Mouse (Mus musculus) liver (tissue): ENCODE results near the gene Lgals4.

ENCODE experiments used
- DNase-seq: peaks from one replicate; pipeline ENCODE4 v3.0.0-alpha.2; 2020; ENCODE audit warnings: mixed read lengths

The Lgals4 gene

DNA sequence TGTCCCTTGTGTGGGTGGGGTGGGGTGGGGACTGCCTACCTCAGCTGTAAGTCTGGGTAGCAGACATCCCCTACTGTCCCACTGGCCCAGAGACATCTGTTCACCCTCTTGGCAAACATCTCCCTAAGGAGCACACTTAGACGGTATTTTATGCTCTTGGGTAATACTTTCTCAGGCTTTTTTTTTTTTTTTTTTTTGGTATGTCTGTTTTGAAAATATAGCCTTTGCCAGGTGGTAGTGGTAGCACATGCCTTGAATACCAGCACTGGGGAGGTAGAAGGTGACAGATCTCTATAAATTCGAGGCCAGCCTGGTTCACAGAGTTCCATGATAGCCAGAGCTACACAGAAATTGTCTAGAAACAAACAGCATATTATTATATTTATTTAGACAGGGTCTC lies 9.7 kb upstream of the Lgals4 start:
- DNase-seq, result no peak

DNA sequence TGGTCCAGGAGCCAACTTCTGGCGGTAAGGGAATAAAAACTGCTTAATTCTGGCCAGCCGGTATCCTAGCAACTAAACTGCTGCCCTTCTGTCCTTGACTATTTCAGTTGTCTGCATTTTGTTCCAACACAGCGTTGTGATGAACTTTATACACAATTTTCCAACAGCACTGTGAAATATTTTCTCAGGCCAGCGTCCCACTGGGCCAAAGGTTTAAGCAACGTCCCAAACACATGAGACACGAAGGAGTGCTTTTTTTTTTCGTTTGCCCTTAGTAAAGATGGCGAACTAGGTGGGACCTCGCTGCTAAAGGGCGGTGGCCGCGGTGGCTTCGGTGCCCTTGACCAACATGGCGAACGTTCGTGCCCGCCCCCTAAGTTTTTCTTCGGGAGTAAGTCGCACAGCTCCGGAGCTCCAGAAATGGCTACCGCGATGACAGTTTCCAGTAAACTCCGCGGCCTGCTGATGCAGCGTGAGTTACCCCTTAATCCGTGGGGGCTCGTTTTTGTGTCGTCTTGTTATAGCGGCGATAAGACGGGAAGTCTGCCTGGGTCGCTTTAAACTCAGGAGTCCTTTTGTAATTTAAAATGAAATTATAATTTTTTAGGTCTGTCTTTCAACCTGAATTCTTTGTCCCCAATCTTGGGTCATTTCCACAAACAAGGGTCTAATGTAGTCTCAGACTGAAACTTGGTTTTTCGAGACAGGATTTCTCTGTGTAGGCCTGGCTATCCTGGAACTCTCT lies 8.5 kb upstream of the Lgals4 start, which contains the start of gene Ech1:
Gene Ech1 (plus strand): TSS at position 277 of the 745 bp plus-strand sequence.
- peak; percentile 93 for DNase-seq

DNA sequence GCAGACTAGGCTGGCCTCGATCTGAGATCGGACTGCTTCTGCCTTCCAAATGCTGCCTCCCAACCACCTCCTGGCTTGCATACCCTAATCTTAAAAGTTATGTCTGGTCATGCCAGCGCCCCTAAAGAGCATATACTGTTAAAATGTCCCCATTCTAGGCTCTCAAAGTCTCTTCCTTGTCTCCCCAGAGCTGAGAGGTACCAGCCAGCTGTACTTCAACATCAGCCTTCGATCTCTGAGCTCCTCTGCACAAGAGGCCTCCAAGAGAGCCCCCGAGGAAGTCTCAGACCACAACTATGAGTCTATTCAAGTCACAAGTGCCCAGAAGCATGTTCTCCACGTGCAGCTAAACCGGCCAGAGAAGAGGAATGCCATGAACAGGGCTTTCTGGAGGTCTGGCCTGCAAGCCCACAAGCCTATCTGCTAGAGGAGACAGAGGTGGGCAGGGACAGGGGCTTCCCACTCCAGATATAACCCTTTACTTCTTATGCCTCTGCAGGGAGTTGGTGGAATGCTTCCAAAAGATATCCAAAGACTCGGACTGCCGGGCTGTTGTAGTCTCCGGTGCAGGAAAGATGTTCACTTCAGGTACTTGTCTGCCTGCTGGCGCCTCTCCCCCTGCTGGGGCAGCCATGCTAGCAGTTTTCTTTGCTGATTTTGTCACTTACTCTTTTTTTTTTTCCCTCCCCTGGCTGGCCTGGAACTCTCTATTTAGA lies 7.8 kb upstream of the Lgals4 start:
- DNase-seq, result no peak

DNA sequence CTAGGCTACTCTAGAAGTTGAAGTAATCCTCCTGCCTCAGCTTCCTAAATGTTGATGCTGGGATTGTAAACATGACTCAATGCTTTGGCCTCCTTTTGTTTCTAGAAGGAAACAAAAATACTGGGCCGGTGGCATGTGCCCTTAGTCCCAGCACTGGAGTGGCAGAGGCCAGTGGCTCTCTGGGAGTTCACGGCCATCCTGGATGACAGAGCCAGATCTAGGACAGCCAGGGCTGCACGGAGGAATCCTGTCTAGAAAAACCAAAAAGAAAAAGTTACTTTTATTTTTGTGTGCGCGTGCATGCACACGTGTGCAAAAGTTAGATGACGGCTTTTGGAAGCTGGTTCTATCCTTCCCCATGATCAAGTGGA lies 7.3 kb upstream of the Lgals4 start:
- no peak for DNase-seq

DNA sequence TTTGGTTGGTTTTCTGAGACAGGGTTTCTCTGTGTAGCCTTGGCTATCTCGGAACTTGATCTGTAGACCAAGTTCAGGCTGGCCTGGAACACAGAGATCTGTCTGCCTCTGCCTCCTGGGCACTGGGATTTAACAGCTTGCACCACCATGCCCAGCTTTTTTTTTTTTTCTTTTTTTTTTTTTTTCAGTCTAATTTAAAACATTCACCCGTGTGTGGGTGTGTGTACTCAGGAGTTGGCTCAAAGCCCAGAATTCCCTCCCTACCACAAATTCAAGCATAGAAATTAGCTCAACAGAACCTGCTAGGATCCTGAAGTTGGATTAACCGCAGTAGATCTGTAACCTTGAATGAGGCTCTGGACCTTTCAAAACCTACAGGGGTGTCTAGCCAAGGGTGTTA lies 6.3 kb upstream of the Lgals4 start:
- DNase-seq, result no peak

DNA sequence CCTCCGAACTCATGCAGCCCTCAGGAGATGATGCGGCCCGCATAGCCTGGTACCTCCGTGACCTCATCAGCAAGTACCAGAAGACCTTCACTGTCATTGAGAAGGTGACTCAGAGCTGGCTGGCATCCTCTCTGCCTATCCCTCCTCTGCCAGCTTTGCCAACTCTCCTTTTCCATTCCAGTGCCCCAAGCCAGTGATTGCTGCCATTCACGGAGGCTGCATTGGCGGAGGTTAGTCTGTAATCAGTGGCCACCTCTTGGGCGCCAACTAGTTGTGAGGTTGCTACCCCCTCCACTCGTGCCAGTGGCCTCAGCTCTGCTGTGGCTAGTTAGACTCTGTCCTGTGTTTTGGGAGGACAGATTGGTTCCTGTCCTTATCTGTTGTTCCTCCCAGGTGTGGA lies 3.8 kb upstream of the Lgals4 start:
- no peak for DNase-seq

DNA sequence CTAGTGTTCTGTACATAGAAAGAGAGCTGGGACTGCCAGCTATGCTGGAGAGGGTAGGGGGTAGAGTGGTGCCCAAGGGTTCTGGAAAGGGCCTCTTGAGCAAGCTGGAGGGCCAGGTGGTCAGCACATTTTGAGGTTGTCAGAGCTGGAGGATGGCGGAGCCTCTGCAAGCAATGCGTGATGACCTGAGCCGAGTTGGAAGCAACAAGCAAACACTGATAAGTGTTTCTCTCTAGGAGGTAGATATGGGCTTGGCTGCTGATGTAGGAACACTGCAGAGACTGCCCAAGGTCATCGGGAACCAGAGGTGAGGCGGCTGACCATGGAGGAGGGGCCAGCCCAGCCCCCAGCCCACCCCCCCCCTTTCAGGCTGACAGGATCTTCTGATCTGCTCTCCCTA lies 2.7 kb upstream of the Lgals4 start:
- DNase-seq, result no peak

DNA sequence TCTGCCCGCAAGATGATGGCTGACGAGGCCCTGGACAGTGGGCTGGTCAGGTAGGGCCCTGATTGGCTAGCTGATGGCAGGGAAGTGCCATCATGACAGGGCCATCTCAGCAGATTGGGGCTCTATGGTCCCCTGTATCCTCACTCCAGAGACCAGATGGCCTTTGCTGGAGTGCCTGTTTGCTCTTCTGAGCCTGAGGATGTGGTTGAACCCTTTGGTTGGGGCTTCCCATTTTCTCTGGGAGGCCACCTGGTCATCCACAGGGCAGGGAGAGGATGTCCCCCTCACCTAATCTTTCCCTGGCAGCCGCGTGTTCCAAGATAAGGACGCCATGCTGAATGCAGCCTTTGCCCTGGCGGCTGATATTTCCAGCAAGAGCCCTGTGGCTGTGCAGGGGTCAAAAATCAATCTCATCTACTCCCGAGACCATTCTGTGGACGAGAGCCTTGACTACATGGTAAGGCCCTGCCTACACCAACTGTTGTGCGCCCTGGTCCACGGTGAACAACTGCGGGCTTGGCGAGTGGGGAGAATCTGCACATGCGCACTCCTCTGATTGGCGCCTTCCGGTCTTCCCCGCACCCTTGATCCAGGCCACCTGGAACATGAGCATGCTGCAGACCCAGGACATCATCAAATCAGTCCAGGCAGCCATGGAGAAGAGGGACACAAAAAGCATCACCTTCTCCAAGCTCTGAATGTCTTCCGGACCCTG lies 2.1 kb upstream of the Lgals4 start:
- peak; percentile 49 for DNase-seq

DNA sequence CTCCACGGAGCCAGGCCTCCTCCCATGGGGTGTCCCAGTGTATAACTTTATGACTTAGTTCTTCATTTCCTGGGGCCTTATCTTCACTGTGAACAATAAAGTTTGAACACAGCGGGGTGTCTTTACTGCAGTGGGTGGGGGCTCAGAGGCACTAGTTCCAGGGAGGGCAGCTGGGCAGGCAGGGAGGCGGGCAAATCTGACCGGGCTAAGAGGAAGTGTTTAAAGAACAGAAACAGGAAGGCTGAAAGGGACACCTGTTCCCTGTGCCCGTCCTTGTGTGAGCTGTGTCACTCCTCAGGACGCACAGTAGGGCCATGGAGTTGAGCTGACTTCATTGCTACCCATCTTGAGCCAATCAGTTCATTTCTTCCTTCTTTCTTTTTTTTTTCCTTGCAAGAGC lies 1.5 kb upstream of the Lgals4 start:
- no peak for DNase-seq

DNA sequence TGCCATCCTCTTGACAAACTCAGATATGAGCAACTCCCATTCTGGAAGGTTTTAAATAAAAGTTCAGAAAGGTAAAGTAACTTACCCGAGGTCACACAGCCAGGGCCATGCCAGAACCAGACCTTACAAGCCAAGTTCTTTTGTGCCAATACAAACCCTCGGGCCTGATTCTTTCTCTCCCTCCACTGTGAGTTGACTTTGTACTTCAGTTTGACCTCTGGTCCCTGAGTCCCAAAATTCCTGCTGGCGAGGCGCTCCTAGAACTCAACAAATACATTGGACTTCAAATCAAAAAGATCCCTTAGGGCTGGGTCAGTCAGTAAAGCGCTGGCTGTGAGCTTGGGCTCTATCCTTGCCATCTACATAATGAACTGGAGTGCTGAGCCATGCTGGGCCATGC lies 3.3 kb downstream of the Lgals4 start:
- DNase-seq, result no peak

DNA sequence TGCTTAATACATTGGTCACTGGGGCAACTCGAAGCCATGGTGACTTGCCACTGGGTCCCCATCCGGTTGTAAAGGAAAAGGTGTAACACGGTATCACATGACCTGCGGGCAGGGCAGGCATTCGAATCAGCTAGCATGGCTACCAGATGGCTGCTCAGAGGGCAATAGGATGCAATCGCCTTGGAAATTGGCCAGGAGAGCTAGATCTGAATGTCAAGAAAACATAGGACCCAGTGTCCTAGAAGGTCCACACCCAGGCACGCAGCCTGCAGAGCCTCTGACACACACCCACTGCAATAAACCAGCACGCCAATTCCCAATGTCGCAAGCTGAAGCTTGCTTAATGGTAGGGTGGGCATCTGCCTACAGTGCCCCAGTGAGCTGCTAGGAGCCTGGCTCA lies 4.7 kb downstream of the Lgals4 start:
- DNase-seq, result no peak

DNA sequence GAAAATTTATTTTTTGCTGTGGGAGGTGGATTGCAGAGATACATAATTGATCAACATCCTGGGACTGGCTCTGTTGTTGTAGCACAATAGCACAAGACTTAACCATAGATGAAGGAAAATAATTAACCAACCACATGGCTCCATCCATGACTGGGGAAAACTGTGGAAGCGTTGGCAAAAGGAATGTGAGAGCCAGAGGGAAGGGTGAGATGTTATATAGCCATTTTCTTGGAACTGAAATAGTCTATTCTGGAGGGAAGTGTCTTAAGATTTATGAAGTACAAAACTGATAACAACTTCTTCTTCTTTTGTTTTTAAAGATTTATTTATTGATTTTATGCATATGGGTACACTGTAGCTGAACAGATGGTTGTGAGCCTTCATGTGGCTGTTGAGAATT lies 13.6 kb downstream of the Lgals4 start:
- no peak for DNase-seq

DNA sequence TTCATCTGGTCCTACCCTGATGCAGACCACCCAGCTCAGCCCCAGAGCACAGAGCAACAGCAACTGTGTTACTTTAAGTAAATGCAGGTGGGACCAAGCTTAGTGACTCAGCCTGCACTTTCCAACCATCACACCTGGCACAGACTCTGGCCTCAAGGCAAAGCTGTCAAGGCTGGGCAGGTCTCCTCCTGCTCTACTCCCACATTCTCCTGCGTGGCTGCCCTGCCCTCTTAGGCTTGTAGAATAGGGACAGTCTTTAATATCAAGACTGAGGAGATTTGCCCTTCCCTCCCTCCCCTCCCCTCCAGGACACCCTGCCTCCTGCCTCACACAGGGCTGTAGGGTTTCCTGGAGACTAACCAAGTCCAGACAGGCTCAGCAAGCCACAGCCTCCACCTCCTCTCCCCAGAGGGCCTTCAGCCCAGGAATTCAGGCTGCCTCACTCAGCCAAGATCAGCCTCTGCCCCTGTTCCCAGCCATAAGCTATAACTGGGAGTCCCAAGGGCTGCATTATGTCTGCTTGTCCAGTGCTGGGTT lies 16.1 kb downstream of the Lgals4 start:
- DNase-seq, result no peak

DNA sequence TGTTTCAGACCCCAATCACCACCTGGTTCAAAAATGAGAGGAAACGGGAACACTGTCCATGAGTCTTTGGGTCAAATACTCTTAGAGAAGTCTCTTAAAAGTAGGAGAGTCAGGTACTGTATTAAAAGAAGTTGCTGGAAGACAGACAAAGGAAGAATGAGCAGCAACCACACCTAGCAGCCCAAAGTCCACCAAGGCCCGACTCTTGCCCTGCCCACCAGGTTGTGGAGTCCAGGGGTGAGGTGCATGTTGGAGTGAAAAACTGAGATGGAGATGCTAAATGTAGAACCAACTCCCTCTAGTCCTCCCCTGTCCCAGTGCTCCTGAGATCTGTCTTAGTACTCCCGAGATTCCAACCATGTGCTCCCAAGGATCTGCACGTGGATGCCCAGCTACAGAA lies 17.0 kb downstream of the Lgals4 start:
- no peak for DNase-seq

DNA sequence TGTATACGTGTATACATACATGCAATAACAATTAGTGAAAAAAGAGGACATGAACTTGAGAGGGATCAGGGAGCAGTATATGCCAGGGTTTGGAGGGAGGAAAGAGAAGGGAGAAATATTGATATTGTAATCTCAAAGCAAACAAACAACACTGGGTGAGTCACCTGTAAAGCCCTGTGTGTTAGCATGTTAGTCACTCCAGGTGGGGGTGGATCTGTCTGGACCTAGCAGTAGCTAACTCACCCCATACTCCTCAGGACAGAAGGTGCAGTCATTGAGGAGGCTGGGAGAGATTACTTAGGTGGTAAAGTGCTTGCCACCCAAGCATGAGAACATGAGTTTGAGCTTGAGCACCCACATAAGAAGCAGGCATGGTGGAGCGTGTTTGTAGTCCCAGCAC lies 26.3 kb downstream of the Lgals4 start:
- no peak for DNase-seq

DNA sequence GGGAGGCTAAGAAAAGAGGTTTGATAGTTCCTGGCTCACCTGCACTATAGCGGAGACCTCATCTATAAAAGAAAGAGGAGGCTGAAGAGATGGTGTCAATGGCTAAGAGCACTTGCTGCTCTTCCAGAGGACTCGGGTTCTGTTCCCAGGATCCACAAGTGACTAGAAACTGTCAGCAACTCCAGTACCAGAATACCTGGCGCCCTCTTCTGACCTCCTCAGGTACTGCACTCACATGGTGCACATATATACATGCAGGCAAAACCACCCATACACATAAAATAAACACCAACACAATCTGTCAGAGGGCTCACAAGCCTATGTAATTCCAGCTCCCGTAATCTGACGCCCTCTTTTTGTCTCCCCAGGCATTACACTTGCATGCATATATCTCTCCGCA lies 27.2 kb downstream of the Lgals4 start:
- DNase-seq, result no peak

DNA sequence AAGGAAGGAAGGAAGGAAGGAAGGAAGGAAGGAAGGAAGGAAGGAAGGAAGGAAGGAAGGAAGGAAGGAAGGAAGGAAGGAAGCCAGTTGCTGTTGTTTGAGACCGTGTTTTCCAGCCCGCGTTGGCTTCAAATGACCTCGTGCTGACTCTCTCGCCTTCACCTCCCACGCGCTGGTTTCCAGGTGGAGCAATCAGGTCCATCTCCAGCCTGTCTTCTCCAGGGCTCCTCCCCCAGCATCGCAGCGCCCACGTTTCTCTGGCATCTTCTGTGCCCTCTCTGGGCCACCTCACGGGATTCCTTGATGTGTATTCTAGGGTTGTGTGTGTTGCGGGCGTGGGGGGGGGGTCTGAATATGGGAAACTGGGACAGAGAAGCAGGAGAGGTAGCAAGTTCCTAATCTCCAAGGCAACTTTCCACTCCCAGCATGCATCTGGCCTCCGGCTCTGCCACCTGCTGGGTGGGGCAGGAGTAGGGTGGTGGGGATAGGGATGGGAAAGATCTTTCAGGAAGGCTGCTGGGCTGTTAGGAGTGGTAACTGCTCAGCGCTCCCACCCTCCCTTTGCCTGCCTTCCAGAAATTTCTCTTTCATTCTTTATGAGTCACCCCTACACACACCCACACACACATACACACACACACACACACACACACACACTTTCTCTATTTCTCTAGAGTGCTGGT lies 29.3 kb downstream of the Lgals4 start:
- no peak for DNase-seq

DNA sequence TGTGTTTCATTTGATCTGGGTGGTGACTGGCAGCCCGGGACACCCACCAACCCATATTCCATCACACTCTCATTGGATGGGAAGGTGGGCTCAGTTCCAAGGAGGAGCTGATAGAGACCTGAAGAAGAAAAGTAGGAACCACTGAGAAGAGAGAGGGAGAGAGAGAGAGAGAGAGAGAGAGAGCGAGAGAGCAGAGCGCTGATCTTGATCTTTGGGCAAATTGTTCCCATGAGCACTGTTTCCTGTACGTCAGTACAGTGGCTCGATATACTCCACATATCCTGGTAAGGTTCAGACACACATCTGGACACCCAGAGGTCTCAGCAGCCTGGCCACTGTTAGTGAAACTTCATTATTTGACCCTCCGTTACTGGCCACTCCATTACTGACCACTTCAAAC lies 29.9 kb downstream of the Lgals4 start, which contains the start of gene Lgals7:
Gene Lgals7 (plus strand): TSS at position 314 of the 400 bp plus-strand sequence.
- no peak for DNase-seq

DNA sequence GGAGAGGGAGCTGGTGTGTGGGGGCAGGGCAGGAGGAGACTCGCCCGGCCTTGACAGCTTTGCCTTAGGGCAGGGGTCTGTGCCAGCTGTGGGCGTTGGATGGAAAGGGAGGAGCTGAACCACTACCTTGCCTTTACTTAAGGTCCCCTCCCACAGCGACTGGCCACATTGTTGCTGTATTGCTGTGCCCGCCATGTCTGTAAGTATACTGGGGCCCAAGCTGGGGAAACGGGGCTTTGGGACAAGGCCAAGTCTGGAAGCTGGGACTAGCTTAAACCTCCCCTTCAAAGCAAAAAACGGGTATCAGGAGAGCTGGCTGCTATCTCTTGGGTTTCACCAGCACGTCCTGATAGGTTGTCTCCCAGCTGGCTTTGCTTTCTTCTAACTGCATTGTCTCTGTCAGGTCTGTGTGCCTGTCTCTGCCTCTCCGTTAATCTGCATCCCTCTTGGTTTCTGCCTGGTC lies 30.7 kb downstream of the Lgals4 start:
- DNase-seq, result no peak

DNA sequence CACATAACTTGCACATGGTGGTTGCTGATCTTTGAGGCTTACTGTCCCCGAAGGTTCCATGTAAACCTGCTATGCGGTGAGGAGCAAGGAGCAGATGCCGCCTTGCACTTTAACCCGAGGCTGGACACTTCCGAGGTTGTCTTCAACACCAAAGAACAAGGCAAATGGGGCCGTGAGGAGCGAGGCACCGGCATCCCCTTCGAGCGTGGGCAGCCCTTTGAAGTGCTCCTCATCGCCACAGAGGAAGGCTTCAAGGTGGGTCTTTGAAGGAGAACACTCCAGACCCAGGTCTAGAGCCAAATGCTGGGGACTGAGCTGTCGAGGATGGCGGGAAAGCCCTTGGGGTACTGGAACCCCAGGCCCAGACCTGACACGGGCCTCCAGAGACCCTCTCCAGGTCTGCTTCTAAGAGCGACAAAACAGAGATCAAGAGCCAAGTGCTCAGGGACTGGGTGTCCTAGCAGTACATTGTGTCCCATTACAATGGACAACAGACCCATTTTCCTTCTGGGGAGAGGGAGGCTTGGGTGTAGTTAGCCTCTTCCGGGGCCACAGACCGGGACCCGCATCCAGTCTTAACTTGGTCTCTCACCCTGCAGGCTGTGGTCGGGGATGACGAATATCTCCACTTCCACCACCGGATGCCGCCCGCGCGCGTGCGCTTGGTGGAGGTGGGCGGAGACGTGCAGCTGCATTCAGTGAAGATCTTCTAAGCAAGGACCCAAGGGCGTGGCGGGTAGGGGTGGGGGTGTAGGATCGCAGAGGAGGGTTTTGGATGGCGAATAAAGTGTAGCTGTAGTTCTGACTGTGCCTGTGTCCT lies 32.0 kb downstream of the Lgals4 start:
- DNase-seq, result peak; percentile 87

DNA sequence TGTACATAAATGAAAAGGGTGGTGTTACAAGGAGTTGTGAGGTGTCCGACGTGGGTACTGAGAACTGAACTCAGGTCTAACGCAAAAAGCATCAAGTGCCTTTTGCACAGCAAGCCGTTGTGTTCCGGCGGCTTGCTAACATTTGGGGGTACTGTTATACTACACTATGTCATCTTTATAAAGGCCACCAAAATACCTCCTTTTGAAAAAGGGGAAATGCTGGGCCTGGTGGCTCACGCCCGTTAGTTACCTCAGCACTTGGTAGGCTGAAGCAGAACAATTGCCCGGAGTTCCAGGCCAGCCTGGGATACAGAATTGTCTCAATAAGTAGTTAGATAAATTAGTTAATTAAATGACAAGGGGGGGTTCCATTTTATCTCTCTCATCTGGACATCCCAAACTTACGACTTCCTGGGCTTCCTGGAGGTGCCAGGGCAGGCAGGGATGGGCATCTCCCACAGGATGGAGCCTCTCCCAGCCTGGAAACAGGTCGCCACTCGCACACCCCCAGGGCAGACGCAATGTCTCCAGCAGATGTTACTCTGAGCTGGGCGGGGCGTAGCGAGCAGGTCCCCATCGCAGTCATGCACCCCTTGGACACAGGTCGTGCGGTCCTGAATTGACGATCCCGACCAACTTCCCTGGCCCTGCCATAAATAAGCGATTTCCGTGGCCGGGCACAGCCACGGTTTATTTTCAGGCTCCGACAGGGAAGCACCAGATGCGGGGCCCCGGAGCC lies 33.3 kb downstream of the Lgals4 start:
- no peak for DNase-seq
